Mouse (Mus musculus) retina, embryonic 14.5 days (tissue): ENCODE measurements at regions not wholly inside any gene's neighbourhood (a gene's known extent, or its start where the extent isn't known, plus 50 kb on each side); places are given as distances from the start of the nearest gene placed in this dataset.

Experiments
- DNase-seq: peaks from one replicate; pipeline ENCODE4 v3.0.0-alpha.2; 2015; ENCODE audit warnings: low spot score

DNA sequence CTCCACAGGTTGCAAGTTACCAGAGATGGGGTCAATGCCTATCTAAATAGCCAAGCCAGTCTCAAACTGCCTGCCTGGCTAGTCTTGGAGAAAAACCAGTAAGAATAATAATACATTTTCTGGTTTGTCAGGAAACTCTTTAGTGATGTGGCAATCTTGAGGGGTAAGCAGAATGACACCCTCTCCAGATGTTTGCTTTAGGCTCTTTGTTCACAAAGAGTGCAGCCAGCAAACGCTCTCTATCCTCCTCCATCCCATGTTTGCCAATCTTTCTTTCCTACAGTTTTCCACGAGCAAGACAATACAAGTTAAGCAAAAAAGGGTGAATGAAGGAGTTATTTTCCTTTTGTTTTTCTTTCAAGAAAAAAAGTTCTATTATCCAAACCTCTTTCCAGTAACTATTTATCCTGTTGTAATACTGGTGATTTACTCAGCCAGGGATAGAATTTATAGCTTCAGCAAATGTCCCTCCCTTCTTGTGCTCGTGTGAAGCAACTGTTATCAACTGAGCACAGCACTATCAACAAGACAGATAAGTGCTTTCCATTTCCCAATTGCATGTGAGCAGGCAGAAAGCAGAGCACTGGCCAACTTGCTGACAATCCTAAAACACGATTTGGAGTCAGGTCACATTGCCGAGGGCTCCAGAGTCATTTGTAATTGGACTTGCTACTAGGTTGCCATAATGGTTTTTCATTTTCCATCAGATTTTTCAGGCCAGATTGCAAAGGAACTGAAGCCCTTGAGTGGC is 873.5 kb downstream of the Rapgef2 start:
- no peak for DNase-seq

DNA sequence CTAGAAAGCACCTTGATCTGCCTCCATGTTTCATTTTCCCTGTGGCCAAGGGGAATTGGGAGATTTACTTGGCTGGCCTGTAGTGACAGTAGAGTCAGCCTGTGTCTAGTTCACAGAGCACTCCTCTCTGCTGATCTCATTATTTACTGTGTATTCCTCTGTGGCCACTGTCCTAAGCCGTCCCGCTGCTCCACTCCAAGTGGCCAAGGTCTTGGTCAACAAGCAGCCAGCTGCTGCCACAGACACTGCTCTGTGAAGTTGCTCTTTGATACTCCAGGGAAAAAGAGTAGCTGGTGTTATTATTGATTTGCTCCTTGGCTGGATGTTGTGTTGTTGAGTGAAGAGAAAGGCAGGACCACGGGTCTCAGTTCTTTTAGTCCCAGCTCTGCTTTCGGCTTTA is 874.9 kb downstream of the Rapgef2 start:
- DNase-seq: no peak

DNA sequence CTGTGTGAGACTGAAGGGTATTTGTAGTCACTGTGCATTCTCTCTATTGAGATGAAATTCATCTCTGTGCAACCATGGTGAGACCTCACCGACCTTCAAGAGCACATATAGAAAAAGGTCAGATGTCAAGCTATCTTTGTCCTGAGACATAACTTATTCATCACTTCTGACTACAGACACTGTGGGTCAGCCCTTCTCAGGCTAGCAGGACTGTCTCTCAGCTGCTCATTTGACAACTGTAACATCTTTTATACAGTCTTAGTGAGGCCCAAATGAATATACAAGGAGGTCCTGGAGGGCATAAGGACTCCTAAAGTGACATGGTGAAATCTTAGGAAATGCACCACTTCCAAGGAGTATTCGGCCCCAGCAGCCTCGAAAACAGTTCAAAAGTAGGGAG is 877.1 kb downstream of the Rapgef2 start:
- no peak for DNase-seq

GRCm38 (mm10) chr3:78405760-78406467 is 880.4 kb downstream of the Rapgef2 start:
- DNase-seq: no peak

DNA sequence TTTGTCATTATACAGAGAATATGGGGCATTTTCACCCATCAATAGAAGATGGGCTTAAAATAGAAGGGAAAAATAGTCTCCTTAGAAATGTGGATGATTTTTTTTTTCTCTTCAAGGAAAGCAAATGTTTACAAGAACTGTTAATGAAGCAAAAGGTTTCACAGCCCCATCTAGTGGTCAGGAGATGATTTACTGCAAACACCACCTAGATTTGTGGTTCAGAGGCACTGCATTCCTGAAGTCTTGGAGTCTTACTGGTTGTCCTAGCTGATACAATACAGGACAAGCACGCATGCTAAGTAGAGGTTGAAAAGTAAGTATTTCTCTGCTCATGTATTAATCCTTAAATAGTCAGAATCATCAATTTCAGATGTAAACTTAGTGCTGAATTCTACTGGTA is 927.9 kb downstream of the Rapgef2 start:
- DNase-seq: peak; percentile 84

GRCm38 (mm10) chr3:78339891-78340290 is 946.4 kb downstream of the Rapgef2 start:
- no peak for DNase-seq

GRCm38 (mm10) chr3:78311630-78312406 is 974.5 kb downstream of the Rapgef2 start:
- peak; percentile 6 for DNase-seq

DNA sequence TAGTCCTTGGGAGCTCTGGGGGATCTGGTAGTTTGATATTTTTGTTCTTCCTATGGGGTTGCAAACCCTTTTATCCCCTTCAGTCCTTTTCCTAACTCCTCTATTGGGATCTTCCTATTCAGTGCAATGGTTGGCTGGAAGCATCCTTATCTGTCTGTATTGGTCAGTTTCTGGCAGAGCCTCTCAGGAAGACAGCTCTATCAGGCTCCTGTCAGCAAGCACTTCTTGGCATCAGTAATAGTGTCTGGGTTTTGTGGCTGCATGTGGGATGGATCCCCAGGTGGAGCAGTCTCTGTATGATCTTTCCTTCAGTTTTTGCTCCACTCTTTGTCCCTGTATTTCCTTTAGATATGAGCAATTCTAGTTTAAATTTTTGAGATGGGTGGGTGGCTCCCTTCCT is 985.8 kb downstream of the Rapgef2 start:
- no peak for DNase-seq

DNA sequence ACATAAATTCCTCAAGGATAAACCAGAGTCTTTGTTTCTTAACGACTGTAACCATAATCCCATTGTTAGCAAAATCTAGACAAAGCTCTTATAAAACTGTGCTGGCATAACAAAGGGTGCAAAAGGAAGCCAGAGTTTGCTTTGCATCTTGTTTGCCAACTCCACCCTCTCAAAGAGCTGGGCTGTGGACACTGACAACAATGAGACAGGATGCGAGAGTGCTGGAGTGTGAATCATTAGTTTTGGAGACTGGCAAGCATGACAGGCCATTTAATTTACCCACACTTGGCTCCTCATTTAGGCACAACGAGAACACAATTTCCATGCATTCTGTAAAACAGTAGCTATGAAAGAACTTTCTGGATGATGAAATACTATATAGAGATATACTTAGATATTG is 994.4 kb downstream of the Rapgef2 start:
- no peak for DNase-seq

DNA sequence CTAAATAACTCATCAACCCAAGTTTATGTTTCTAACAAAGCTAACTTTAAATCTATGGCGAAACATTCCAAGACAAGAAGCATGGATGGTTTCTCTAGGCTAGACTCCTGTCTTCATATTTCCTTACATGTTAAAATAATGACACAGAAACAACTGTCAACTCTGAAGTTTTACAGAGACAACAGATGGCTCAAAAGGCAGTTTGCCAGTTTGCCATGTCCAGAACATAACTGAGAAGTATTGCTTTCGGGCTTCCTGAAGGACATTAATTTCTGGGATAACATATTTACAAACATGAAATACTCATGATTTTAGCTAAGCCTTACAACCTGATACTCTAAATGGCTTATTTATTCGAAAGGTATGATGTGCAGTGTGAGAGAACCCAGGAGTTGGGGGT is 1002.2 kb downstream of the Rapgef2 start:
- DNase-seq: no peak

DNA sequence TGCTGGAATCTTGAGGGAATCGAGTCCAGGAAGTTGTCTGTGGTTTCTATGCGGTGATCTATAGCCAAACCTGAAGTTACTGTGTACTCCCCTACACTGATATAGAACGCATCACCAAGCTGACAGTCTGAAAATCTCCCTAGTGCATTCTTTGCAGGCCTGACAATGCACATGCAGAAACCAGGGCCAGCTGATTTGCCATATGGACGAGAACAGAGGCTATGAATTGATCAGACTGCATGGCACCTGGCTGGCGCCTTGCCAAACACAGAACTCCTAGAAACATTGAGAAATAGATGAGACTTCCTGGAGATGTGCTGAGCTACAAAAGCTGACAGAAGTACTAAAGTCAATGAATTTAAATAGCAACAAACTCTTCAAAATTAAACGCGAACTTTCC is 1049.4 kb downstream of the Rapgef2 start:
- DNase-seq: no peak

DNA sequence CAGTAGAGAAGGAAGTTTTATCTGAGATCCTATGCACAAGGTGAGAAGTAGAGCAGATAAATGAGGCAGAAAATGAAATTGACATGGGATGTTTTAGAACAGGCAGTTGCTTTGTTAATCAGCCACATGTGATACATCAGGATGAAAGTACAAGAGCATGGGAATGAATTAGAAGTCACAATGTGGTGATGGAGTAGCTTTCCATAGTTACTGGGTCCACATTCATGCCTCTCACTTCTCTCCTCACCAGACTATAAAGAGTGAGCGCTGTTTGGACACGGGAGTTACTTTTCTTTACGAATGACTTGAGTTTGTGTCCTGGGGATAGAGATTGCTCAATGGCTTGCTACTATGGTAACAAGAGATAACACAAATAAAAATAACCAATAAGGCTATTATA is 1076.6 kb downstream of the Rapgef2 start:
- no peak for DNase-seq

- DNase-seq: no peak
These were observed 1123.7 kb downstream of the Rapgef2 start for GRCm38 (mm10) chr3:78162601-78163000.

- DNase-seq: no peak
These were observed 1127.9 kb downstream of the Rapgef2 start for GRCm38 (mm10) chr3:78158450-78158849.
